25 mouse cellular contexts compared by ENCODE assay signal in the genomic region with DNA sequence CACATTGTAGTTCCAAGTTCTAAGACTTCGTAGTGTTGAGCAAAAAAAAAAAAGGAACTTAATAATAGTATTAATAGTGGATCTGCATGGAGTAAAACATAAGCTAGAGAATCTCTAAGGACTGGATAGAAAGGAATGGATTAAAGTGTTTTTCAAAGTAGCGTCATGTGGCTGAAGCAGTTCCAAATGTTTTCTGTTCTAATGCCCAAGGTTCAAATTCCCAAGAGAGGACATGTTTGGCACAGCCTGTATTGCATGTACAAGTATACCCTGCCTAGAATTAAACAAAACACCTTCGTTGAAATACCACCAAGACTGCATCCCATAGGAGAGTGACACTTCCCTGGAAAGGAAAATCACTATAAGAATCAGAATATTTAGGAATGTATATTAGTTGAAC. TPM values are rescaled to one million over a fixed set of nuclear protein-coding genes. Genes with fewer than 3 reads are reported as not detected.
"Had no signal": no experiment of that assay in that cellular context is flagged by ENCODE, and none has a peak within 500 bp of the region (broad histone marks: within the 10 kb centered on the region; RNA-seq: fewer than 3 reads in every experiment).

No protein-coding gene starts in this region.

- H3K36me3 ChIP-seq: limb, embryonic 10.5 days; limb, embryonic 13.5 days; midbrain, embryonic 12.5 days; midbrain, embryonic 15.5 days; neural tube, embryonic 12.5 days; neural tube, embryonic 15.5 days had no signal

- DNase-seq: layer of hippocampus, adult 9-11 months; liver, postnatal 0 days; lung, embryonic 14.5 days; right cerebral cortex, adult 18-20 months; right cerebral cortex, postnatal 14 days; right cerebral cortex, postnatal 4 days; thymus, adult 2 months; thymus, postnatal 14 days; thymus, postnatal 4 days had no signal

- H3K9me3 ChIP-seq: limb, embryonic 10.5 days; limb, embryonic 13.5 days; midbrain, embryonic 12.5 days; midbrain, embryonic 15.5 days; neural tube, embryonic 12.5 days; neural tube, embryonic 15.5 days had no signal

- H3K27me3 ChIP-seq: limb, embryonic 13.5 days; midbrain, embryonic 15.5 days; neural tube, embryonic 12.5 days; neural tube, embryonic 15.5 days had no signal

- ATAC-seq: intestine, postnatal 0 days; liver, postnatal 0 days; lung, postnatal 0 days; midbrain, embryonic 15.5 days had no signal

- H3K27ac ChIP-seq: layer of hippocampus, adult 2 months; limb, embryonic 10.5 days; limb, embryonic 13.5 days; liver, embryonic 14.5 days; macrophage; midbrain, embryonic 12.5 days; midbrain, embryonic 15.5 days; neural tube, embryonic 12.5 days; neural tube, embryonic 15.5 days; stomach, postnatal 0 days had no signal

- H3K4me3 ChIP-seq: layer of hippocampus, adult 2 months; limb, embryonic 10.5 days; limb, embryonic 13.5 days; midbrain, embryonic 12.5 days; midbrain, embryonic 15.5 days; neural tube, embryonic 12.5 days; neural tube, embryonic 15.5 days had no signal

- H3K9ac ChIP-seq: limb, embryonic 13.5 days; liver, embryonic 14.5 days; liver, postnatal 0 days; lung, embryonic 14.5 days; midbrain, embryonic 12.5 days; midbrain, embryonic 15.5 days; neural tube, embryonic 12.5 days; neural tube, embryonic 15.5 days had no signal

- H3K4me1 ChIP-seq: limb, embryonic 10.5 days; limb, embryonic 13.5 days; midbrain, embryonic 12.5 days; midbrain, embryonic 15.5 days; neural tube, embryonic 12.5 days; neural tube, embryonic 15.5 days had no signal

- H3K4me2 ChIP-seq: limb, embryonic 13.5 days; liver, embryonic 11.5 days; lung, embryonic 14.5 days; midbrain, embryonic 12.5 days; midbrain, embryonic 15.5 days; neural tube, embryonic 12.5 days; neural tube, embryonic 15.5 days had no signal

RNA-seq across cellular contexts. Expression of gene Bmp15, which starts 36.4 kb away (rescaled TPM):
- total RNA-seq: layer of hippocampus, adult 2 months; megakaryocyte, adult 5-6 weeks had no signal
- polyA plus RNA-seq: large intestine, adult 2 months; liver, embryonic 11.5 days; liver, postnatal 0 days; lung, embryonic 14.5 days; macrophage; neural tube, embryonic 12.5 days; stomach, embryonic 14.5 days; thymus, adult 2 months had no signal
